Mouse (Mus musculus): ENCODE results near the gene Tgfb2.

Gene Tgfb2

DNA sequence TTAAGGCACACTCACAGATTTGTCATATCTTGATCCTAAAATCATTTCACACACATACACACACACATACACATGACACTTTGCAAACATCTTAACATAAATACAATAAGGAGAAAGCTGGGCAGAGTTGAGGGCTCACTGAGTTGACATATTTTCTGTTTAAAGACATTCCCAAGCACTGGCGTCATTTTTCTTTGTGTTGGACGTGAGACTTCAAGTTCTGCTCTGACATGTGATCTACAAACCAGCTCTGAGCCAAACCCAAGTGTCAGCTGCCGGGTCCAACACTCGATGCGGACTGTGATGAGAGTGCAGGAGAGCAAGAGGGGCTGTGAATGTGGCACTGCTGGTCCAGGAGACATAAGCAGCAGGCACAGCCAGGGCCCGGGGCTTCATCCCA lies 123.7 kb downstream of the Tgfb2 start:
- DNase-seq (ENCODE audit: low spot score): no peak

DNA sequence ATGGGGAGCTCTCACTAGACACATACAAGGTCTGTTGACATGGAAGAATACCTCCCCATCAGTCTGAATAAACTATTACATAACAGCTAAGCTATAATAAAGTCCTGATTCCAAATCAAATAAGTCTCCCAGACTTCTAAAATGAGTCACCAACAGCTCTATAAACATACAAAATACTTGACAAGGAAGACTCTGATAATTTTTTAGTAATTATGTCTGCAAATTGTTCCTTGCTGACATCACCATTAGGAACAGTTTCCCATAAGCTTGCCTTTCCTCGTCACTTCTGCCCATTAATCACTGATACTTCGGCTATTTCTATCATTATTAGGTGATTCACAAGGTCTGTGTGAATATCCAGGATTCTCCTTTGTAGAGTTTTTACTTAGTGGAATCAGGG lies 124.1 kb downstream of the Tgfb2 start:
- DNase-seq (ENCODE audit: low spot score): no peak

- no peak for DNase-seq (ENCODE audit: low spot score)
These were observed 124.7 kb downstream of the Tgfb2 start for GRCm38 (mm10) chr1:186581114-186581513.

DNA sequence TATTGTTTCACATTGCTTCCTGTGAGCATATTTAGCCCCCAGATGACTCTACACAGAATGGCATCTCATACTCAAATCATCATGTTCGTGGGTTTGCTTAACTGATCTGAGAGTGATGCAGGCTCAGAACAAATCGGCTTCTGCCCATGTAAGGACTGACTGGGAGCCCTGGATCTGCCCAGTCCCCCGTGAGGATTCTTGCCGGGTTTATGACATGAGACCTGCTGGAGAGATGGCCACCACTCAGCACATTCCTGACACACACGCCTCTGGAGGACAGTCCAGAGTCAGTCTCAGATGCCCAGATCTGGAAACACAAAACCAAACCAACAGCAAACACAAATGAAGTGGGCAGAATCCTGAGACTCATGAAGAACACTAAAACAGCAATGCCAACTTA lies 128.5 kb downstream of the Tgfb2 start:
- no peak for DNase-seq (ENCODE audit: low spot score)

GRCm38 (mm10) chr1:186575629-186576028 lies 130.2 kb downstream of the Tgfb2 start:
- no peak for DNase-seq (ENCODE audit: low spot score)

DNA sequence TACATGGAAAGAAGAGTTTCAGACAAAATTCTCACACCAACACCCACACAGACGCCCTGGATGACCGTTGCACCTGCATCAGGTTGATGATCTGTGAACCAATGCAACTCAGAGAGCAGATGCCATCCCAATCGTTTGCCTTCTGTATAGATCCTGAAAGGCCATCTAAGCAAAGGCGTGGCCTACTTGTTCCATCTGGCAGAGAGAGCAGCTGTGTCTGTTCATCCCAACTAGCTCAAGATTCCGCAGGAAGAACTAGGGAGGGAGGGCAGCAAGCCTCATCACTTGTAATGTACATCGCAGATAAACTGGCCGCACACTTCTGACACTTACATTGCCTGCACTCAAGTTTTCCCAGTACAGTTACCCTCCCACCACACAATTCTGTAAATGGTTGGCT lies 130.7 kb downstream of the Tgfb2 start:
- DNase-seq (ENCODE audit: low spot score): no peak
